Comparison of ENCODE assay signal across 9 mouse cellular contexts in genomic region chr2:148082283-148082682, GRCm38 (mm10). TPM values are rescaled to one million over a fixed set of nuclear protein-coding genes. Genes with fewer than 3 reads are reported as not detected.
DNase-seq lines count a peak whose midpoint lies in the region; ATAC-seq and TF ChIP-seq lines count a peak whose summit lies in the region.
"Had no signal": no experiment of that assay in that cellular context is flagged by ENCODE, and none has a peak within 500 bp of the region (broad histone marks: within the 10 kb centered on the region; RNA-seq: fewer than 3 reads in every experiment).

No protein-coding gene starts in this region.

- H3K27me3 ChIP-seq in CH12.LX (replicated peaks) = peaks cover 25% of the 10 kb centered on the region
- H3K27me3 ChIP-seq in heart, embryonic 15.5 days = no peaks in the 10 kb centered on the region
- H3K27me3 ChIP-seq in midbrain, embryonic 14.5 days (ENCODE audit: control insufficient read depth, insufficient read depth, low read length) = no peaks in the 10 kb centered on the region
- H3K27me3 ChIP-seq: limb, embryonic 15.5 days had no signal

- peak; percentile 51 for TF ChIP-seq RAD21 in CH12.LX (IDR thresholded peaks at IDR 0.05; ENCODE audit: low read depth, low read length)

- H3K9ac ChIP-seq in CH12.LX (ENCODE audit: insufficient read depth, low read depth) = no peak overlapping the region
- H3K9ac ChIP-seq in heart, embryonic 15.5 days = no peak overlapping the region
- H3K9ac ChIP-seq in midbrain, embryonic 14.5 days (replicated peaks; ENCODE audit: low read length) = no peak overlapping the region
- H3K9ac ChIP-seq: limb, embryonic 15.5 days had no signal

- peak; percentile 78 to 87 for TF ChIP-seq CTCF in CH12.LX (conservative IDR thresholded peaks at IDR 0.05 in 1 of 2, IDR thresholded peaks at IDR 0.05 in 1 of 2; ENCODE audit: low read depth in 2 of 2, low read length in 2 of 2)

- H3K9me3 ChIP-seq in CH12.LX (replicated peaks; ENCODE audit: low read length) = no peaks in the 10 kb centered on the region
- no peaks in the 10 kb centered on the region for H3K9me3 ChIP-seq in heart, embryonic 15.5 days (replicated peaks)
- no peaks in the 10 kb centered on the region for H3K9me3 ChIP-seq in midbrain, embryonic 14.5 days (ENCODE audit: control insufficient read depth, low read length)
- H3K9me3 ChIP-seq: limb, embryonic 15.5 days had no signal

- H3K4me3 ChIP-seq in CH12.LX (replicated peaks in 1 of 3; ENCODE audit: low read depth in 2 of 3, low read length in 2 of 3, poor library complexity in 1 of 3) = no peak overlapping the region
- H3K4me3 ChIP-seq in heart, embryonic 15.5 days = no peak overlapping the region
- no peak overlapping the region for H3K4me3 ChIP-seq in midbrain, embryonic 14.5 days (replicated peaks; ENCODE audit: low read depth, low read length)
- H3K4me3 ChIP-seq: limb, embryonic 15.5 days had no signal

- no peak overlapping the region for H3K4me2 ChIP-seq in CH12.LX (ENCODE audit: insufficient read depth, low read depth, poor library complexity, severe bottlenecking)
- no peak overlapping the region for H3K4me2 ChIP-seq in heart, embryonic 15.5 days
- H3K4me2 ChIP-seq in midbrain, embryonic 14.5 days (ENCODE audit: low read length) = no peak overlapping the region
- H3K4me2 ChIP-seq: limb, embryonic 15.5 days had no signal

- 8% methylated on average over 8 of the region's 8 CpGs for whole genome bisulfite sequencing in heart, embryonic 15.5 days
- 19% methylated on average over 8 of the region's 8 CpGs for WGBS in midbrain, embryonic 14.5 days

- H3K36me3 ChIP-seq in CH12.LX (replicated peaks in 1 of 2; ENCODE audit: control insufficient read depth in 1 of 2, insufficient read depth in 1 of 2, low read length in 1 of 2) = no peaks in the 10 kb centered on the region
- H3K36me3 ChIP-seq in heart, embryonic 15.5 days = no peaks in the 10 kb centered on the region
- no peaks in the 10 kb centered on the region for H3K36me3 ChIP-seq in midbrain, embryonic 14.5 days (ENCODE audit: control insufficient read depth, insufficient read depth, low read length)
- H3K36me3 ChIP-seq: limb, embryonic 15.5 days had no signal

- DNase-seq in gastrocnemius, postnatal 10 days = peak; percentile 26
- DNase-seq in gastrocnemius, postnatal 36 days = no peak
- peak; percentile 51 for DNase-seq in CH12.LX (ENCODE audit: extremely low read depth)
- DNase-seq in cerebellum, postnatal 10 days = peak; percentile 75 to 76
- DNase-seq in left cerebral cortex, postnatal 25 days (ENCODE audit: low spot score in 2 of 2) = peak; percentile 11 to 26
- DNase-seq in midbrain, embryonic 14.5 days = peak; percentile 75
- peak; percentile 70 for DNase-seq in thymus, postnatal 4 days

- dilution Hi-C loops in CH12.LX (cut with MboI; ENCODE audit: extremely low pct_ligation_motif_present, extremely low pct_unique_long_range_greater_than_20kb, low sequenced_read_pairs) = no loop called here

- in situ Hi-C loops in CH12.LX (cut with MboI; ENCODE audit: low pct_ligation_motif_present, low pct_unique_long_range_greater_than_20kb, low sequenced_read_pairs) = loop anchor here (25.0 kb wide), 1 partner anchor 270 kb away; no protein-coding TSS in a partner anchor

- no peaks in the 10 kb centered on the region for H3K79me2 ChIP-seq in CH12.LX (replicated peaks; ENCODE audit: control insufficient read depth, extremely low read depth, insufficient read depth, poor library complexity, severe bottlenecking)

- intact Hi-C loops in gastrocnemius, postnatal 36 days (cut with DNase I) = loop anchor here (10.0 kb wide), 1 partner anchor 277 kb away; no protein-coding TSS in a partner anchor
- intact Hi-C loops in left cerebral cortex, postnatal 25 days (cut with DNase I) = no loop called here

- no peaks in the 10 kb centered on the region for H3K4me1 ChIP-seq in CH12.LX (ENCODE audit: control insufficient read depth in 1 of 2, insufficient read depth in 2 of 2)
- no peaks in the 10 kb centered on the region; the same call in 1 of the 2 replicates for H3K4me1 ChIP-seq in heart, embryonic 15.5 days (replicated peaks)
- H3K4me1 ChIP-seq in midbrain, embryonic 14.5 days (ENCODE audit: control insufficient read depth, insufficient read depth, low read length) = no peaks in the 10 kb centered on the region
- H3K4me1 ChIP-seq: limb, embryonic 15.5 days had no signal

- TF ChIP-seq POLR2A in CH12.LX (IDR thresholded peaks at IDR 0.05; ENCODE audit: low read depth, low read length) = no peak

- 0 out of 2 replicates have a peak, but pooled peaks have one; percentile 50 for ATAC-seq in heart, embryonic 15.5 days (replicated peaks; ENCODE audit: insufficient number of reproducible peaks, insufficient read depth, low FRiP score, low read depth)
- no peak for ATAC-seq in midbrain, embryonic 14.5 days (ENCODE audit: low FRiP score, low TSS enrichment)

- no peak for TF ChIP-seq EP300 in CH12.LX (IDR thresholded peaks at IDR 0.05; ENCODE audit: low read length)

- no peak overlapping the region for H3K27ac ChIP-seq in CH12.LX (ENCODE audit: insufficient read depth, low read depth)
- no peak overlapping the region for H3K27ac ChIP-seq in heart, embryonic 15.5 days
- no peak overlapping the region for H3K27ac ChIP-seq in midbrain, embryonic 14.5 days (replicated peaks; ENCODE audit: low read depth, low read length)
- H3K27ac ChIP-seq: limb, embryonic 15.5 days had no signal

TF ChIP-seq in CH12.LX, 34 proteins besides CTCF, POLR2A, EP300 and RAD21:
- TF ChIP-seq MEF2A (IDR thresholded peaks at IDR 0.05; ENCODE audit: borderline replicate concordance, low read depth, low read length) (peak; percentile 81; the same call in 1 of the 2 replicates), UBTF (IDR thresholded peaks at IDR 0.05; ENCODE audit: low read depth, low read length) (no peak), MAFK (IDR thresholded peaks at IDR 0.05; ENCODE audit: insufficient replicate concordance, low read length) (no peak), NRF1 (IDR thresholded peaks at IDR 0.05; ENCODE audit: low read depth, low read length) (no peak), JUND (conservative IDR thresholded peaks at IDR 0.05; ENCODE audit: low read depth, low read length) (no peak), MYC (IDR thresholded peaks at IDR 0.05; ENCODE audit: low read depth, low read length) (no peak), SMC3 (IDR thresholded peaks at IDR 0.05; ENCODE audit: low read depth, low read length) (peak; percentile 69), MAZ (IDR thresholded peaks at IDR 0.05; ENCODE audit: low read depth, low read length) (no peak)

RNA-seq across cellular contexts. Expression of gene Foxa2, which starts 35.5 kb away (rescaled TPM):
- not detected for total RNA-seq in gastrocnemius, postnatal 10 days (2021)
- total RNA-seq in gastrocnemius, postnatal 36 days (2021) = not detected
- total RNA-seq in CH12.LX (2012; rRNA removed) (not detected in 2 replicates), CH12.LX (2014; rRNA removed) (not detected in 2 replicates)
- polyA plus RNA-seq in CH12.LX (2012; ENCODE audit: insufficient read length, low read depth) = not detected in 2 replicates
- polyA plus RNA-seq in heart, embryonic 15.5 days (2015; fragmentation: Nextera tagmentation; extraction: Ambion mirVana) = 0.55 and 2.3 TPM in 2 replicates
- total RNA-seq in left cerebral cortex, postnatal 25 days (2021) = not detected
- 5.1 and 8.1 TPM in 2 replicates for polyA plus RNA-seq in midbrain, embryonic 14.5 days (2014; fragmentation: Nextera tagmentation; extraction: Ambion mirVana)

Comparison
In these comparisons a context has a peak if more than half of its experiments do, and no peak if none do; other contexts are left out.
1. DNase-seq: peak in gastrocnemius, postnatal 10 days (single experiment), CH12.LX (single experiment), cerebellum, postnatal 10 days (2 of 2), left cerebral cortex, postnatal 25 days (2 of 2), midbrain, embryonic 14.5 days (single experiment) and thymus, postnatal 4 days (single experiment); none in gastrocnemius, postnatal 36 days (0 of 2).